Mouse (Mus musculus) yolk sac, embryonic 10.5 days (tissue): ENCODE measurements around the gene H2-DMb2.

ENCODE experiments used
- DNase-seq: peaks from one replicate; pipeline ENCODE4 v3.0.0-alpha.2; 2017; ENCODE audit warnings: low spot score

H2-DMb2 gene

GRCm38 (mm10) chr17:34143033-34143432 lies at the start of gene H2-DMb2:
Gene H2-DMb2 (plus strand): TSS chr17:34143307.
- DNase-seq = no peak

GRCm38 (mm10) chr17:34094283-34095035 lies 48.6 kb upstream of the H2-DMb2 start:
- no peak for DNase-seq

- no peak for DNase-seq
Measured at GRCm38 (mm10) chr17:34096497-34097010, 46.6 kb upstream of the H2-DMb2 start.

- DNase-seq = no peak
Measured at GRCm38 (mm10) chr17:34097272-34097671, 45.8 kb upstream of the H2-DMb2 start.

- no peak for DNase-seq
Measured at GRCm38 (mm10) chr17:34098709-34099479, 44.2 kb upstream of the H2-DMb2 start.

- no peak for DNase-seq
Measured at GRCm38 (mm10) chr17:34099531-34099930, 43.6 kb upstream of the H2-DMb2 start.

GRCm38 (mm10) chr17:34101185-34101584 lies 41.9 kb upstream of the H2-DMb2 start:
- DNase-seq = no peak

- peak; percentile 78 for DNase-seq
Measured at GRCm38 (mm10) chr17:34101604-34102032, 41.5 kb upstream of the H2-DMb2 start.

GRCm38 (mm10) chr17:34102831-34103230 lies 40.3 kb upstream of the H2-DMb2 start:
- no peak for DNase-seq

- DNase-seq = no peak
Measured at GRCm38 (mm10) chr17:34104804-34105203, 38.3 kb upstream of the H2-DMb2 start.

GRCm38 (mm10) chr17:34106555-34106954 lies 36.6 kb upstream of the H2-DMb2 start:
- no peak for DNase-seq

GRCm38 (mm10) chr17:34107109-34107867 lies 35.8 kb upstream of the H2-DMb2 start:
- no peak for DNase-seq

- no peak for DNase-seq
Measured at GRCm38 (mm10) chr17:34108460-34108859, 34.6 kb upstream of the H2-DMb2 start.

GRCm38 (mm10) chr17:34109038-34109805 lies 33.9 kb upstream of the H2-DMb2 start:
- no peak for DNase-seq

- no peak for DNase-seq
Measured at GRCm38 (mm10) chr17:34109806-34110195, 33.3 kb upstream of the H2-DMb2 start.

GRCm38 (mm10) chr17:34110309-34110708 lies 32.8 kb upstream of the H2-DMb2 start:
- no peak for DNase-seq

GRCm38 (mm10) chr17:34114114-34114513 lies 29.0 kb upstream of the H2-DMb2 start:
- DNase-seq = no peak

- DNase-seq = no peak
Measured at GRCm38 (mm10) chr17:34116736-34117370, 26.3 kb upstream of the H2-DMb2 start.

- DNase-seq = no peak
Measured at GRCm38 (mm10) chr17:34117421-34118112, 25.5 kb upstream of the H2-DMb2 start.

- DNase-seq = peak; percentile 45
Measured at GRCm38 (mm10) chr17:34118113-34118872, 24.8 kb upstream of the H2-DMb2 start.
